Mouse (Mus musculus) hindbrain, postnatal 0 days (tissue): Measurements from ENCODE around the gene Baiap2. TPM values are rescaled to one million over a fixed set of nuclear protein-coding genes. Genes with fewer than 3 reads are reported as not detected.

Source experiments
- ATAC-seq: fragments of 200-750 bp; cut with Nextera tagmentation; 2 replicates; pipeline ENCODE4 v1.8.0; 2017; ENCODE audit warnings: mild to moderate bottlenecking, moderate TSS enrichment, moderate library complexity
- DNase-seq: peaks from one replicate; pipeline ENCODE4 v3.0.0-alpha.2; 2015; ENCODE audit warnings: low spot score
- H3K27ac ChIP-seq: fragments of 300-500 bp; sonication (generic); 2 replicates; pipeline ENCODE4 v1.5.1; 2014; ENCODE audit warnings: mild to moderate bottlenecking
- H3K27me3 ChIP-seq: fragments of 300-500 bp; sonication (generic); 2 replicates; pipeline ENCODE4 v1.6.1; 2014; ENCODE audit warnings: low read length, mixed read lengths; ENCODE audit not compliant: insufficient read depth
- H3K36me3 ChIP-seq: fragments of 300-500 bp; sonication (generic); 2 replicates; pipeline ENCODE4 v1.6.1; 2014; ENCODE audit warnings: low read length, mixed read lengths; ENCODE audit not compliant: insufficient read depth
- H3K4me1 ChIP-seq: fragments of 300-500 bp; sonication (generic); 2 replicates; pipeline ENCODE4 v1.6.1; 2014; ENCODE audit warnings: antibody characterized with exemption, low read length, mixed read lengths; ENCODE audit not compliant: insufficient read depth
- H3K4me2 ChIP-seq: fragments of 300-500 bp; sonication (generic); 2 replicates; pipeline ENCODE4 v1.6.1; 2014; ENCODE audit warnings: low read depth, mild to moderate bottlenecking, low read length, moderate library complexity, mixed read lengths
- H3K4me3 ChIP-seq: fragments of 300-500 bp; sonication (generic); 2 replicates; pipeline ENCODE4 v1.5.1; 2014; ENCODE audit warnings: low read length
- H3K9ac ChIP-seq: fragments of 300-500 bp; sonication (generic); replicated peaks from 2 replicates; pipeline ENCODE4 v1.6.1; 2014; ENCODE audit warnings: mild to moderate bottlenecking, low read length, moderate library complexity, mixed read lengths
- H3K9me3 ChIP-seq: fragments of 300-500 bp; sonication (generic); 2 replicates; pipeline ENCODE4 v1.6.1; 2016; ENCODE audit warnings: low read length, mixed read lengths
- CTCF ChIP-seq: IDR thresholded peaks from 2 replicates; pipeline ENCODE4 v1.5.1; 2016; ENCODE audit warnings: antibody characterized with exemption, control low read depth, low read depth
- WGBS: fragments of 180-500 bp; shearing (Covaris S2); extraction: QIAGEN DNeasy Blood & Tissue Kit; methylation state at CpG from one replicate; pipeline ENCODE4 v1.1.7; 2014; 5-methylcytosine and 5-hydroxymethylcytosine counted together
- polyA plus RNA-seq: library from polyadenylated mRNA; unstranded; fragments of >200 nt; fragmentation: Nextera tagmentation; extraction: Ambion mirVana; gene quantifications from 2 replicates; pipeline ENCODE4 v1.2.1, GENCODE M21; 2015
- total RNA-seq: library from RNA; depleted of rRNA; stranded (reverse); fragments of >200 nt; gene quantifications from 2 replicates; pipeline ENCODE4 v1.2.3, GENCODE M21; 2014

Gene Baiap2
- total and polyA plus RNA-seq, 2 experiments from 2014 or later, result 30.8 to 62.4 TPM

DNA sequence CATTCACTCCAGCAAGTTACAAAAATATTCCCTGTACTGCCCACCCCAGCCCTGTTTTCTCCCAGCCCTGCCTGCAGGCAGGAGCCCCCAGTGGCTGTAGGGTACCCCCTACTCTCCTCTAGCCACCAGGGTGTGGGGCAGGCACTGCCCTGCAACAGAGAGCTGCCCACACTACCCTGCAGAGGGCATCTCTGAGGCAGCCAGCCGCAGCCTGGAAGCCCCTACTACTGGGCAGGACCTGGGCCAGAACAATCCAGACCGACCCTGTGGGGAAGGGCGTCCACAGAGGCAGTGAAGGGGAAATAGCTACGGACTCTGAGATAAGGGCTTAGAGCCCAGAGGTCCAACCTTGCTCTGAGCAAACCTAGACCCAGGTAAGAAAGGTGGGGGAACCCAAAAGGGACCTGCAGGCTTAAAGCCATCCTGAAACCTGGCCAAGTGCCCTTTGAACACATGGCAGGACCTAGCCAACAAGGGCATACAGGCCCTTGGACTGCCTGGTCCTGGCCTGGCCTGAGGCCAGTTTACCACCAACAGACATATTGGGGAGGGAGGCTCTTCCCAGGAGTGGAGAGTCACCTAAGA, 65.0 kb downstream of the Baiap2 start:
- H3K36me3 ChIP-seq, result peaks cover 9% of the 10 kb centered on the region; the same call in 1 of the 2 replicates
- DNase-seq, result no peak

DNA sequence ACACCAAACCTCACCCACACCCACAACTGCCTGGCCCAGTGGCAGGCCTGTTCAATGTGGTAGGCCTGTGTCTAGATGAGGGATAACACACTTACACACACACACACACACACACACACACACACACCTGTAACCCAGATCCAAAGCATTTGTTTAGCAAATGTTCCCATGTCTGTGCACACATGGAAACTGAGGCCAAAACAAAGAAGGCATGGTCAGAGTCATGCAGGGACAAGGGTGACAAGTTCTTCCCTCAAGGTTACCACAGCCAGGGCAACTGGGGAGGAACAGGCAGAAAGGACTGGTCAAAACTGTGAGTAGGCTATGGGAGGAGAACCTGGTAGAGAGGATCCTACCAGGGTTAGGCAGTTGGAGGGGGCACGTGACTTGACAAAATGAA, 65.9 kb downstream of the Baiap2 start:
- H3K36me3 ChIP-seq, result peaks cover 6% of the 10 kb centered on the region; the same call in 1 of the 2 replicates
- TF ChIP-seq CTCF, result no peak
- 100% methylated on average over 1 of the region's 1 CpGs for WGBS
- H3K27ac ChIP-seq, result no peak overlapping the region
- DNase-seq (no peak), ATAC-seq (no peak)
- no peaks in the 10 kb centered on the region for H3K4me1 ChIP-seq
- H3K4me3 ChIP-seq, result no peak overlapping the region
- H3K9me3 ChIP-seq, result no peaks in the 10 kb centered on the region
- H3K9ac ChIP-seq, result no peak overlapping the region
- no peaks in the 10 kb centered on the region for H3K27me3 ChIP-seq
- no peak overlapping the region for H3K4me2 ChIP-seq

More for the DNA sequence above, 65.0 kb downstream of the Baiap2 start:
- peak; percentile 33; the same call in 1 of the 2 replicates for ATAC-seq
- peak; percentile 47 for TF ChIP-seq CTCF
- H3K4me1 ChIP-seq, result no peaks in the 10 kb centered on the region
- no peaks in the 10 kb centered on the region for H3K9me3 ChIP-seq
- no peak overlapping the region for H3K4me3 ChIP-seq
- H3K9ac ChIP-seq, result no peak overlapping the region
- no peaks in the 10 kb centered on the region for H3K27me3 ChIP-seq
- no peak overlapping the region for H3K4me2 ChIP-seq
- 60% methylated on average over 4 of the region's 4 CpGs for WGBS
- H3K27ac ChIP-seq, result no peak overlapping the region

DNA sequence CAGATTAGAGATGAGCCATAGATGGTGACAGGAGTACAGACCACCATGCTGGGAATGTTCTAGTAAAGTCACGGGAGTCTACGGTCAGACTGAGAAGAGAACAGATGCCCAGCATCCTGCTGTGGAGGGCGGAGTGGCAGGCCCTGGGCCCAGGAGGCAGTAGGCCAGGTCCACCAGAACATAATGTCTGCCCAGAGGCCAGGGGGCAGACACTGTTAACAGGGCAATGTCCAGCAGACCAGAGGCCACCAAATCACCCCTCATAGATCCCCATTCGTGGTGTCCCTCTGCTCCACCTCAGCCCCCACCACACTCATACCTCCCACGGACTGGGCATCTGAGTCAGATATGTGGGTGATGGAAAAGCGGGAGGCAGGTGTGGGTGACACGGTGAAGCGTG, 66.4 kb downstream of the Baiap2 start:
- DNase-seq, result no peak

DNA sequence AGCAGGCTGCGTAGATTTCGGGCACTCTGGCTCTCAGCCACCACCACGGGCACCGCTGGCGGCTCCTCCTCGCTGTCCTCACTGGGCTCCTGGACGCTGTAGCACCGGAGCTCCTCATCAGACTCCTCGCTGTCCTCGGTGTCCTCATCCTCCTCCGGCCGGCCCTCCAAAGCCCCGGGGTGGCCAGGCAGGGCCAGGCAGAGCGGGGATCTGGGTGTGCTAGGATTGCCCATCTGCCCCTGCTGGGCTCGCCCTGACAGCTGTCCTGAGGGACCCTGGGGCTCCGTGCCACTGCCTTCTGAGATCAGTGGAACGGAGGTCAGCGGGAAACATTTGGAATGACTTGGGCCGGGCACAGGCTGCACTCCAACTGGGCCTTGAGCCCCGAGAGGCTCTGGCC, 67.4 kb downstream of the Baiap2 start:
- Histone ChIP-seq H3K4me2 (no peak overlapping the region), H3K27me3 (no peaks in the 10 kb centered on the region), H3K4me3 (no peak overlapping the region), H3K9me3 (no peaks in the 10 kb centered on the region), H3K4me1 (no peaks in the 10 kb centered on the region), H3K9ac (no peak overlapping the region), H3K36me3 (peaks cover 5% of the 10 kb centered on the region; the same call in 1 of the 2 replicates), H3K27ac (no peak overlapping the region)
- WGBS, result 72% methylated on average over 20 of the region's 20 CpGs
- TF ChIP-seq CTCF, result no peak
- ATAC-seq, result no peak
- no peak for DNase-seq

More for the DNA sequence above, 66.4 kb downstream of the Baiap2 start:
- Histone ChIP-seq H3K4me1 (no peaks in the 10 kb centered on the region), H3K27ac (no peak overlapping the region), H3K9me3 (no peaks in the 10 kb centered on the region), H3K27me3 (no peaks in the 10 kb centered on the region), H3K36me3 (peaks cover 5% of the 10 kb centered on the region; the same call in 1 of the 2 replicates), H3K9ac (no peak overlapping the region), H3K4me3 (no peak overlapping the region), H3K4me2 (no peak overlapping the region)
- ATAC-seq, result no peak
- whole genome bisulfite sequencing, result 88% methylated on average over 8 of the region's 8 CpGs
- no peak for TF ChIP-seq CTCF

DNA sequence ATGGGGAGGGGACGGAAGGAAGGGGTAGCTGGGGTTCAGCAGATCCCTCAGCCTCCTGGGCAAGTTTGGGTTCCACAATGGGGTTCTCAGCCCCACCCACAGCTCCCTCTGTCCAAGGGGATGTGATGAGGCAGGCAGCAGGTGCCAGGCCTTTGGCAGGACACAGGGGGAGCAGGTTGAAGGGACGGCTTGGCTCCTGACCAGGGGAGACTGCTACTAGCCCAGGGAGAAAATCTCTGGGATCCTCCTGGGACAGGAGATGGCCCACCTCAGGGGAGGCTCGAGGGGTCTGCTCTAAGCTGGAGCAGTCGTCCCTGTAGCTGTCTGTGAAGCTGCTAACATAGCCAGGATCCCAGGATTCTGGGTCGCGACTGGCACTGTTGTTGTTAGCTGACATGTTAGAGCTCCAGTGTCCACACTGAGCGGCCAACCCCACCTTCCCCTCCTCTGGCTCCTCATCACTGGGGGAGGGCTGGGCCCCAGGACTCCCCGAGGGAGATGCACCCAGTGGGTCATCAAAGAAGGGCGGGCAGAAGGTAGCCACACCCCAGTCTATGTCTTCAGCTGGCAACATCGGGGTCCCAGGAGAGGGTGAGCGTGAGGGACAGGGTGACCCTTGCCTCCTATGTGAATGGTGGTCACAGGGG, 68.7 kb downstream of the Baiap2 start:
- no peak for DNase-seq
- TF ChIP-seq CTCF, result no peak
- H3K9me3 ChIP-seq, result no peaks in the 10 kb centered on the region
- no peak overlapping the region for H3K9ac ChIP-seq
- no peak for ATAC-seq
- H3K36me3 ChIP-seq, result peaks cover 14% of the 10 kb centered on the region; the same call in 1 of the 2 replicates
- H3K4me3 ChIP-seq, result no peak overlapping the region
- WGBS, result 63% methylated on average over 11 of the region's 11 CpGs
- 0 out of 2 replicates have a peak overlapping the region, but pooled peaks have one; percentile 28 for H3K4me2 ChIP-seq
- H3K27ac ChIP-seq, result no peak overlapping the region
- no peaks in the 10 kb centered on the region for H3K27me3 ChIP-seq
- no peaks in the 10 kb centered on the region for H3K4me1 ChIP-seq

DNA sequence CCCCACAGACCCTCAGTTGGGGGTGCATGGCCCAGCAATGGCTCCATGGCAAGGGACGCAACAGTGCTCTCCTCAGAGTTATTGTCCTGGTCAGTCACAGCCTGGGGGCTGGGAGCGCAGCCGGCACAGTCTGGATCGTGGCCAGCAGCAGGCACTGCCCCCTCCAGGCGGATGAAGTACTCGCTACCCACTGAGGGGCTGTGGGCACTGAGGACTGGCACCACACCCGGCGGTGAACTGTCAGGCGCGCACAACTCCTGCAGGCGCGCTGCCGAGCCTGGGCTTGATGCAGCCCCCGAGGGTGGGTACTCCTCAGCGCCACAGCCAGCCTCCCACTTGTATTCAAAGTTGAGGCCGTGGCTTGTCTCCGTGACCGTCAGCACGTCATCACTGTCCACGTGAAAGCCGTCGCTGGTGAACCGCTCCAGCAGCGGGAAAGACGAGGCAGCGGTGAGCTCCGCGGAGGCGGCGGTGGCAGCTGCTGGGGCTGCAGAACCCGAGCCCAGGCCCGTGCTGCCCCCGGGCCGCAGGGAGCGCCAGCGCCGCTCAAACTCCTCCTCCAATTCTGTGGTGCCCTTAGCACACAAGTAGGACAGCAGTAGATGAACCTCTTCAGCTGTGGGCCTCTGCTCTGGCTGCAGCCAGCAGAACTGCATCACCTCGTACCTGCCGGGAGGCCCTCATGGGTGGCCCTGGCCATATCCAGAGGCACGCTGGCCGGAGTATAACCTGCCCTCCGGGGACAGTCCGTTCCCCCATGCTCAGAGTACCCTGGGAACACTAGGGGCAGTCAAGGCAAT, 69.4 kb downstream of the Baiap2 start:
- Histone ChIP-seq H3K4me3 (no peak overlapping the region), H3K4me1 (no peaks in the 10 kb centered on the region), H3K4me2 (0 out of 2 replicates have a peak overlapping the region, but pooled peaks have one; percentile 28), H3K27ac (peak overlapping the region; percentile 29; the same call in 1 of the 2 replicates), H3K9me3 (no peaks in the 10 kb centered on the region), H3K9ac (no peak overlapping the region), H3K36me3 (peaks cover 14% of the 10 kb centered on the region; the same call in 1 of the 2 replicates), H3K27me3 (no peaks in the 10 kb centered on the region)
- WGBS, result 33% methylated on average over 43 of the region's 43 CpGs
- DNase-seq (peak; percentile 80), ATAC-seq (peak; percentile 52; the same call in 1 of the 2 replicates)
- TF ChIP-seq CTCF, result peak; percentile 70
